Mouse (Mus musculus): ENCODE data around the gene Sgce.

- no peak for TF ChIP-seq CTCF (conservative IDR thresholded peaks at IDR 0.05; ENCODE audit: low read length)
- no peak for TF ChIP-seq POU5F1 (IDR thresholded peaks at IDR 0.05; ENCODE audit: borderline replicate concordance, low read length)
Measured at GRCm38 (mm10) chr6:4731675-4732074, 15.3 kb downstream of the Sgce start.
